Mouse (Mus musculus) midbrain, embryonic 15.5 days (tissue): ENCODE measurements around the gene Spint2. TPM values are rescaled to one million over a fixed set of nuclear protein-coding genes. Genes with fewer than 3 reads are reported as not detected.

ENCODE experiments used
- ATAC-seq: fragments of 200-750 bp; cut with Nextera tagmentation; replicated peaks from 2 replicates; pipeline ENCODE4 v1.8.0; 2017; ENCODE audit warnings: moderate TSS enrichment
- H3K27ac ChIP-seq: fragments of 300-500 bp; sonication (generic); 2 replicates; pipeline ENCODE4 v1.5.1; 2015; ENCODE audit warnings: mild to moderate bottlenecking, inconsistent platforms
- H3K27me3 ChIP-seq: fragments of 300-500 bp; sonication (generic); replicated peaks from 2 replicates; pipeline ENCODE4 v1.6.1; 2015; ENCODE audit warnings: inconsistent platforms
- H3K36me3 ChIP-seq: fragments of 300-500 bp; sonication (generic); replicated peaks from 2 replicates; pipeline ENCODE4 v1.6.1; 2015; ENCODE audit warnings: inconsistent platforms
- H3K4me1 ChIP-seq: fragments of 300-500 bp; sonication (generic); 2 replicates; pipeline ENCODE4 v1.6.1; 2015; ENCODE audit warnings: inconsistent platforms
- H3K4me2 ChIP-seq: fragments of 300-500 bp; sonication (generic); 2 replicates; pipeline ENCODE4 v1.6.1; 2015; ENCODE audit warnings: inconsistent platforms, mild to moderate bottlenecking, moderate library complexity
- H3K4me3 ChIP-seq: fragments of 300-500 bp; sonication (generic); 2 replicates; pipeline ENCODE4 v1.5.1; 2015; ENCODE audit warnings: mild to moderate bottlenecking, inconsistent platforms
- H3K9ac ChIP-seq: fragments of 300-500 bp; sonication (generic); 2 replicates; pipeline ENCODE4 v1.6.1; 2015; ENCODE audit warnings: mild to moderate bottlenecking, inconsistent platforms
- H3K9me3 ChIP-seq: fragments of 300-500 bp; sonication (generic); 2 replicates; pipeline ENCODE4 v1.6.1; 2016; ENCODE audit warnings: inconsistent platforms
- WGBS: fragments of 180-500 bp; shearing (Covaris S2); methylation state at CpG from one replicate; pipeline ENCODE4 v1.1.7; 2015; ENCODE audit warnings: mixed read lengths; 5-methylcytosine and 5-hydroxymethylcytosine counted together
- polyA plus RNA-seq: library from polyadenylated mRNA; unstranded; fragments of >200 nt; fragmentation: Nextera tagmentation; extraction: Ambion mirVana; gene quantifications from 2 replicates; pipeline ENCODE4 v1.2.1, GENCODE M21; 2015

The Spint2 gene
- polyA plus RNA-seq, 1 experiment from 2014 or later, result 77.3 TPM

DNA sequence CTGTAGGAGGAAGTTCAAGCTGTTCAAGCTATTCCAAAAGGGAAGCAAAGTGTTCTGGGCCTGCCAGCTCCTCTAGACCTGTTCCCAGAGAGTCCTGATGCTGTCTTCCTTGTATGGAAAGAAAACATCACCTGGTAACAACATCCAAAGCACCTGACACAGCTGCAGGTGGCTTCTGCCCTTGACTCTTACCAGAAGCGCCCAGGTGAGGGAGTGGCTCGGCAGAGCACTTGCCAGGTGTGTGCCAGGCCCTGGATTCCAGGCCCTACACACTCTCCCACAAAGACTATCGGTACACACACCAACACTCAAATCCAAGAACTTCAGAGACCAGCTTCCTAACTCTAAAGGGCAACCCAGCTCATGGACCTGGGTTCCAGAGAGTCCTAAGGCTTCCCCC lies 17.9 kb downstream of the Spint2 start:
- Histone ChIP-seq H3K36me3 (no peaks in the 10 kb centered on the region), H3K4me1 (0 out of 2 replicates have a peak, but pooled peaks cover 5% of the 10 kb centered on the region), H3K4me2 (no peak overlapping the region), H3K4me3 (no peak overlapping the region), H3K27ac (no peak overlapping the region), H3K9ac (no peak overlapping the region), H3K27me3 (no peaks in the 10 kb centered on the region), H3K9me3 (no peaks in the 10 kb centered on the region)
- WGBS, result 88% methylated on average over 3 of the region's 3 CpGs
- no peak for ATAC-seq

DNA sequence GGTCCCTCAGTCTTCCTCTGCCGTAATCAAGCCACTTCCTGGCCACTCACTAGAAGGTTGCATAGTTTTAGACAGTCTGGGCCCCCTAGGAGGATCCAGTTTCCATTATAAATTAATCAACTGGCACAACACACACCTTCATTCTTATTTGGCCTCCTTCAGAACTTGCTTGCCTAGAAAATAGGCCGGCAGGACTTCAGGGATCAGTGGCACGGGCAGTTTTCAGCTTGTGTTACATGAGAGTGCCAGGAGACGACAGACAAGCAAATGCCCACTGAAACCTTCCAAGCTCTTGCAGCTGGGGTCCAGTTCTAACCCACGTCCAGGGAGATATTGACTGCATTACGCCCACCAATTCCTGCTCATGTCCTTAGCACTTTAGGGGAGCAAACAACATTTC lies 19.6 kb downstream of the Spint2 start:
- no peak overlapping the region for H3K4me3 ChIP-seq
- H3K27me3 ChIP-seq, result no peaks in the 10 kb centered on the region
- no peak overlapping the region for H3K4me2 ChIP-seq
- H3K36me3 ChIP-seq, result no peaks in the 10 kb centered on the region
- H3K9ac ChIP-seq, result no peak overlapping the region
- no peak for ATAC-seq
- 0 out of 2 replicates have a peak, but pooled peaks cover 5% of the 10 kb centered on the region for H3K4me1 ChIP-seq
- 86% methylated on average over 6 of the region's 6 CpGs for WGBS
- H3K9me3 ChIP-seq, result no peaks in the 10 kb centered on the region
- no peak overlapping the region for H3K27ac ChIP-seq

DNA sequence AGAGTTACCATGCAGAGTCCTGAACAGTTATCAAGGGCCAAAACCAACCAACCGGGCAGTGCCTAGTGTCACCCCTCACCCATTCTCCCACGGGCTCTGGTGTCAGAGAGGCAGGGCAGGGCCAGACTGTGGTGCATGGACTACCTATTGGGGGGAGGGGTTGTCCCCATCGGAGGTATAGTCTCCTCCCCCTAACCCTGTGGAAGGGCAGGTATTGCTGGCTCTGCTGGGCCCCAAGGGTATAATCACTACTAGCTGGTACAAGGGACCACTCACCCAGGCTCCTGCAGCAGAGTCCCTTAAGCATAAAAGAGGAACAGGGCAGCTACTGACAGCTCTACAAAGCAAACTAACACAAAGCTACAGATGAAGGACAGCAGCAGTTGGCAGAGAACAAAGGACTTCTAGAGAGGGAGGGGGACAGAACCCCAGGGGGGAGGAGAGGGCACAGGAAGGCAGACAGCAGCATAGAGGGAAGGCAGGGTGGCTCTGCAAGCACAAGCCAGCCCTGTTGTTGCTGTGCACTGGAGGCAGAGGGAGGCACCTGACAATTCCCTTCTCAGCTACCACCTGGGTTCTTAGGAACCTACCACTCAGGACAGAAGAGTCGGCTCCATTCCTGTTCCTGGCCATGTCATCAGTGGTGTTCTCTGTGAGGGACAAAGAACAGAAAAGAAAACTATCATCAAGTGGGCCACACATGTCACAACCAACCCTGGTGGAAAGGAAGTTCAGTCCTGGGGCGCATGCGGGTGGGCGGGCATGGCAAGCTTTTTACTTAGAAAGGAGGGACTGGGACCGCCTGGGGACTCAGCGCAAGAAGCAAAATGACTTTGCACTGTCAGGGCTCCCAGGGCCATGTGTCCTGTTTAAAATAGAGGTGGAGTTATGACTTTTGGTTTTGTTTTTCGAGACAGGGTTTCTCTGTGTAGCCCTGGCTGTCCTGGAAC lies 21.7 kb downstream of the Spint2 start:
- Histone ChIP-seq H3K27me3 (no peaks in the 10 kb centered on the region), H3K4me3 (no peak overlapping the region), H3K4me2 (no peak overlapping the region), H3K4me1 (0 out of 2 replicates have a peak, but pooled peaks cover 5% of the 10 kb centered on the region), H3K9me3 (no peaks in the 10 kb centered on the region), H3K9ac (no peak overlapping the region), H3K36me3 (no peaks in the 10 kb centered on the region), H3K27ac (no peak overlapping the region)
- ATAC-seq, result 0 out of 2 replicates have a peak, but pooled peaks have one; percentile 27
- WGBS, result 62% methylated on average over 10 of the region's 10 CpGs

GRCm38 (mm10) chr7:29257368-29257767 lies 24.3 kb downstream of the Spint2 start:
- no peaks in the 10 kb centered on the region for H3K36me3 ChIP-seq
- no peak overlapping the region for H3K27ac ChIP-seq
- H3K9me3 ChIP-seq, result no peaks in the 10 kb centered on the region
- H3K4me2 ChIP-seq, result no peak overlapping the region
- no peak overlapping the region for H3K9ac ChIP-seq
- WGBS, result 100% methylated on average over 1 of the region's 1 CpGs
- 0 out of 2 replicates have a peak, but pooled peaks cover 5% of the 10 kb centered on the region for H3K4me1 ChIP-seq
- H3K27me3 ChIP-seq, result no peaks in the 10 kb centered on the region
- no peak for ATAC-seq
- H3K4me3 ChIP-seq, result no peak overlapping the region

GRCm38 (mm10) chr7:29255875-29256274 lies 25.8 kb downstream of the Spint2 start:
- Histone ChIP-seq H3K36me3 (no peaks in the 10 kb centered on the region), H3K9me3 (no peaks in the 10 kb centered on the region), H3K4me3 (no peak overlapping the region), H3K9ac (no peak overlapping the region), H3K27me3 (no peaks in the 10 kb centered on the region), H3K4me2 (no peak overlapping the region), H3K4me1 (0 out of 2 replicates have a peak, but pooled peaks cover 5% of the 10 kb centered on the region), H3K27ac (no peak overlapping the region)
- 83% methylated on average over 4 of the region's 4 CpGs for WGBS
- no peak for ATAC-seq

DNA sequence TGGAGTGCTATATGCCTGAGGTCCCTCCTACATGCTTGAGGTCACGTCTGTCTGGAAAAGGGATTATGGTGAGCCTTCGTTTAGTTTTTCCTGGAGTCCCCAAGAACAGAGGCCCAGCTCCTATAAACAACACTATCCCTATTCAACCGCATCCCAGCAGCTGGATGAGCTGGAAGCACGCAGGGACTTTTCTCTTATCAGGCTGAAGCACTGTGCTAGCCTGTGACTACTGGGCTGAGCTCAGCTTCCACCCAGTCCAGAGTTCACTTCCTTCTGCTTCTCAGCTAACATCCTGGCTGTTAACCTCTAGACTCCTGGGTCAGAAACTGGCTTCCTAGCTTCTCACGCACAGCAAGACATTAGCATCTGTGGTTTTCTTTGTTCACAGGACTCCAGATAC lies 27.9 kb downstream of the Spint2 start:
- Histone ChIP-seq H3K27ac (no peak overlapping the region), H3K9me3 (no peaks in the 10 kb centered on the region), H3K9ac (no peak overlapping the region), H3K27me3 (no peaks in the 10 kb centered on the region), H3K4me3 (no peak overlapping the region), H3K4me2 (no peak overlapping the region), H3K36me3 (no peaks in the 10 kb centered on the region), H3K4me1 (no peaks in the 10 kb centered on the region)
- 55% methylated on average over 5 of the region's 5 CpGs for WGBS
- ATAC-seq, result no peak

GRCm38 (mm10) chr7:29251166-29251565 lies 30.5 kb downstream of the Spint2 start:
- WGBS, result 89% methylated on average over 3 of the region's 3 CpGs
- Histone ChIP-seq H3K4me1 (peaks cover 7% of the 10 kb centered on the region; the same call in 1 of the 2 replicates), H3K36me3 (no peaks in the 10 kb centered on the region), H3K27ac (no peak overlapping the region), H3K9me3 (no peaks in the 10 kb centered on the region), H3K9ac (no peak overlapping the region), H3K4me3 (no peak overlapping the region), H3K4me2 (no peak overlapping the region), H3K27me3 (peaks cover 14% of the 10 kb centered on the region)
- ATAC-seq, result no peak

- Histone ChIP-seq H3K9ac (no peak within 1 kb of the TSS), H3K4me3 (0 out of 2 replicates have a peak within 1 kb of the TSS, but pooled peaks have one; percentile 13)
Observed at GRCm38 (mm10) chr7:29248261-29248841, 33.4 kb downstream of the Spint2 start, which contains the start of gene 2200002D01Rik. TSS of gene 2200002D01Rik (minus strand) at chr7:29248466.

DNA sequence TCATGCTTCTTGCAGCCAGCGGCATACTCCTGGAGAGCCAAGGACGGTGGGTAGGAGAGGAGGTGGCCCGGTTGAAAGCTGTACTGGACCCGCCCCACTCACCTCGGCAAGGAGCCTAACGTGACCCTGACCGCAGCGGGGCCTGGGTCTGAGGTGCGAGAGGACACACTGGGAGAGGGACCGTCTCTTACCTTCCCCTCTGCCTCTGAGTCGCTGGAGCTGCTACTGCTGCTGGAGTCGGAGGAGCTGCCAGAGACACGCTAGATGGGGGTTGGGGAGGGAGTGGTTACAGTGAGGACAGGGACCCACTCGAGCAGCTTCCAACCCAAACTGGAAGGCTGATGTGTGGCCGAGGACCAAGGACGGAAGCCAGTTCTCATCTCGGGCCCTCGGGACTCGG lies 34.0 kb downstream of the Spint2 start:
- Histone ChIP-seq H3K27ac (no peak overlapping the region), H3K4me3 (0 out of 2 replicates have a peak overlapping the region, but pooled peaks have one; percentile 13), H3K9me3 (no peaks in the 10 kb centered on the region), H3K27me3 (peaks cover 14% of the 10 kb centered on the region), H3K9ac (no peak overlapping the region), H3K4me1 (peaks cover 7% of the 10 kb centered on the region; the same call in 1 of the 2 replicates), H3K36me3 (no peaks in the 10 kb centered on the region), H3K4me2 (peak overlapping the region; percentile 33)
- 16% methylated on average over 19 of the region's 19 CpGs for WGBS
- no peak; the same call in 1 of the 2 replicates for ATAC-seq

More at GRCm38 (mm10) chr7:29248261-29248841, 33.4 kb downstream of the Spint2 start, which contains the start of gene 2200002D01Rik:
- peaks cover 7% of the 10 kb centered on the region; the same call in 1 of the 2 replicates for H3K4me1 ChIP-seq
- H3K36me3 ChIP-seq, result no peaks in the 10 kb centered on the region
- peak within 1 kb of the TSS; percentile 33 for H3K4me2 ChIP-seq
- no peaks in the 10 kb centered on the region for H3K9me3 ChIP-seq
- no peak within 1 kb of the TSS for H3K27ac ChIP-seq
- H3K27me3 ChIP-seq, result peaks cover 14% of the 10 kb centered on the region
- 13% methylated on average over 20 of the region's 20 CpGs for WGBS
- no peak for ATAC-seq

- Histone ChIP-seq H3K4me3 (0 out of 2 replicates have a peak overlapping the region, but pooled peaks have one; percentile 6), H3K4me1 (peaks cover 7% of the 10 kb centered on the region; the same call in 1 of the 2 replicates), H3K36me3 (no peaks in the 10 kb centered on the region), H3K27ac (no peak overlapping the region), H3K9ac (no peak overlapping the region), H3K4me2 (peak overlapping the region; percentile 33), H3K27me3 (peaks cover 14% of the 10 kb centered on the region), H3K9me3 (no peaks in the 10 kb centered on the region)
- peak; percentile 49; the same call in 1 of the 2 replicates for ATAC-seq
- WGBS, result 30% methylated on average over 16 of the region's 16 CpGs
Observed at GRCm38 (mm10) chr7:29247314-29247700, 34.4 kb downstream of the Spint2 start.

GRCm38 (mm10) chr7:29246619-29247313 lies 34.9 kb downstream of the Spint2 start:
- peaks cover 14% of the 10 kb centered on the region for H3K27me3 ChIP-seq
- H3K9me3 ChIP-seq, result no peaks in the 10 kb centered on the region
- H3K9ac ChIP-seq, result no peak overlapping the region
- H3K36me3 ChIP-seq, result no peaks in the 10 kb centered on the region
- H3K4me2 ChIP-seq, result no peak overlapping the region
- peaks cover 7% of the 10 kb centered on the region; the same call in 1 of the 2 replicates for H3K4me1 ChIP-seq
- H3K4me3 ChIP-seq, result no peak overlapping the region
- ATAC-seq, result no peak
- 86% methylated on average over 21 of the region's 21 CpGs for WGBS
- H3K27ac ChIP-seq, result no peak overlapping the region
